Mouse (Mus musculus): ENCODE measurements around the gene Il1rl1.

Il1rl1 gene

GRCm38 (mm10) chr1:40439504-40439903 lies 10.1 kb downstream of the Il1rl1 start:
- DNase-seq, result no peak

DNA sequence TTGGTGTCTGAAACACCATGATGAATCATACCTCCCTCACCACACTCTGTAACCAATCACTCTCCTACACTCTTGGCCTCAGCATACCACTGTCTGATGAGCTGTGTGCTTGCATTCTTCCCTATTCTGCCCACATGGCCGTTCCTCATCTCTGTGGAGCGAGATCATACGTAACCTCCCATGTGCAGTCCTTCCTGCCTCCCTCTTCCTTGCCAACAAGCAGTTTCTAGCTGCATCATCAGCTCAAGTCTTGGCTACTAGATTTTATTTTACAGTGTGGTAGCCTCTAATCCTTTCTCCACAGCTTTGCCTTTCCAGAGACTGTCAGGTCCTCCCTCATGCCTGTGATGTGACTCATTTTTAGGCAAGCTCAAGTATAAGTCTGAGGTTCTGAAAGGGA lies 15.4 kb downstream of the Il1rl1 start:
- no peak for DNase-seq

GRCm38 (mm10) chr1:40465477-40466430 lies 36.4 kb downstream of the Il1rl1 start, which contains the start of gene Il18r1:
Gene Il18r1 (plus strand): TSS chr1:40465552.
- DNase-seq, result peak; percentile 82

- no peak for DNase-seq
These were observed 37.9 kb downstream of the Il1rl1 start for GRCm38 (mm10) chr1:40467306-40467705.

- no peak for DNase-seq
These were observed 39.4 kb downstream of the Il1rl1 start for GRCm38 (mm10) chr1:40468805-40469204.

- no peak for DNase-seq
These were observed 40.5 kb downstream of the Il1rl1 start for GRCm38 (mm10) chr1:40469900-40470299.

GRCm38 (mm10) chr1:40472401-40472800 lies 43.0 kb downstream of the Il1rl1 start:
- DNase-seq, result no peak

DNA sequence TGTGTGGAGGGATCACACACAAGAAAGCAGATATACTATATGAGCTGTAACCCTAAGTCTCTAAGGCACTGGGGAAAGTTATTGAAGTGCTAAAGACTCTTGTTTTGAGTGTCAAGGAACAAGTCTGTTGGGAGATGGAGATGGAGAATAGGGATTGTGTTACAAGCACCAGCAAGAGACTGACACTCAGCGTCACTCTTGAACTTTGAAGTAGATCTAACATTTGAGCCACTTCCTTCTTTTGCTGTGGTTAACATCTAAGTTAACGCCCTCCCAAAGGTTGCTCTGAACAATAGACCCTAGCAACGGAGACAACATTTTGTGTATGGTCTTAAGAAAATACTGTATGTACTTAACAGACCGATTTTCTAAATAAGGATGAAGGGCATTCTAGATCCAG lies 44.3 kb downstream of the Il1rl1 start:
- no peak for DNase-seq

DNA sequence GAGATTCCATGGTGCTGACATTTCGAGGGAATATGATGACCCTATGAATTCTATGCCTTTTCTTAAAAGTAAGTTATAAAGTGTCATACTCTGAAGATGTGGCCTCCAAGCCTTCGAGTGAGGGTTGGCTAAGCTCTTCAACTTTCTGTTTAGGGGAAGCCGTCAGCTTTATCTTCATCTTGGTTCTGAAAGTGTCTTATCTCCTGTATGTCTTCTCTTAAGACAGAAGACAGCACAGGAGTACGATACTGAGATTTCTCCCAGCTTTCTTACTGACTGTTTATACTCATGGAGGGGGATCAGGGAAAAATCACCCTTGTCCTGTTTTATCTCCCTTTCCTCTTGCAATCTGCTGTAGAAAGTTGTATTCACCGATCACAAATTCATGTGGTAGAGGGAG lies 45.0 kb downstream of the Il1rl1 start:
- DNase-seq, result no peak

DNA sequence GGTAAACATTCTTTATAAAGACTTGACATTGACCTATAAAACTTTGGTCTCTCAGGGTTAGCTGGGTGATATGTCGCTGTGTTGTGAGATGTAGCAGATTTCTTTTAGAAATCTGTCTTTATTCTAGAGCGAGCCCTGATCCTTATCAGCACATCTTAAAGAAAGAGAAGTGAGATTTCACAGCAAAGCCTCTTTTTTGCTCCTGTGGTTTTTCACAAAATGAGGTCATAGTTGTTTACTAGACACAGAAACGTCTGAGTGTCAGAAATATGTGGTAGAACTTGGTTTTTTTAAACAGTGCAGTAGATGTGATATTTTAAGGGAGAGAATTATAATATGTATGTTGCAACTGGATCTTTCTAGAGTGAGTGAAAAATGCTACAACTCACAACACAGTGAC lies 46.3 kb downstream of the Il1rl1 start:
- no peak for DNase-seq

- DNase-seq, result peak; percentile 19
These were observed 47.4 kb downstream of the Il1rl1 start for GRCm38 (mm10) chr1:40476756-40477155.

GRCm38 (mm10) chr1:40479505-40479923 lies 50.1 kb downstream of the Il1rl1 start:
- peak; percentile 50 for DNase-seq

DNA sequence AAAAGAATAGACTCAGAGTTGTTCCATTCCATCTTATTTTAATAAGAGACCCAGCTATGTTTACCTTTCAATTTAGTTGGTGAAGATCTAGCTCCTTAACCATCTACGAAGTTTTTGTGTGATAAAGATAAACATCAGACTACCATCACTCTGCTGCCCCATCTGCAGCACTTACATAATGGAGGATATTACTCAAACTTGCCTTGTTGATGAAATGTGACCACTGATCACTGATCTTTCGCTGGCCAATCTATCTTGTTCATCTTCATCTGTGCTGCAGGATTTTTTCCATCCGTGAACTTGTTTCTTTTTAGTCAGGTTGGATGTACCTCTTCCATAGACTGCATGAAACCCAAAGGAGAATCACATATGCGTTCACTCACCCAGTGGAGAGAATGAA lies 65.2 kb downstream of the Il1rl1 start:
- no peak for DNase-seq

GRCm38 (mm10) chr1:40499708-40500107 lies 70.3 kb downstream of the Il1rl1 start:
- no peak for DNase-seq

- no peak for DNase-seq
These were observed 71.8 kb downstream of the Il1rl1 start for GRCm38 (mm10) chr1:40501126-40501525.

DNA sequence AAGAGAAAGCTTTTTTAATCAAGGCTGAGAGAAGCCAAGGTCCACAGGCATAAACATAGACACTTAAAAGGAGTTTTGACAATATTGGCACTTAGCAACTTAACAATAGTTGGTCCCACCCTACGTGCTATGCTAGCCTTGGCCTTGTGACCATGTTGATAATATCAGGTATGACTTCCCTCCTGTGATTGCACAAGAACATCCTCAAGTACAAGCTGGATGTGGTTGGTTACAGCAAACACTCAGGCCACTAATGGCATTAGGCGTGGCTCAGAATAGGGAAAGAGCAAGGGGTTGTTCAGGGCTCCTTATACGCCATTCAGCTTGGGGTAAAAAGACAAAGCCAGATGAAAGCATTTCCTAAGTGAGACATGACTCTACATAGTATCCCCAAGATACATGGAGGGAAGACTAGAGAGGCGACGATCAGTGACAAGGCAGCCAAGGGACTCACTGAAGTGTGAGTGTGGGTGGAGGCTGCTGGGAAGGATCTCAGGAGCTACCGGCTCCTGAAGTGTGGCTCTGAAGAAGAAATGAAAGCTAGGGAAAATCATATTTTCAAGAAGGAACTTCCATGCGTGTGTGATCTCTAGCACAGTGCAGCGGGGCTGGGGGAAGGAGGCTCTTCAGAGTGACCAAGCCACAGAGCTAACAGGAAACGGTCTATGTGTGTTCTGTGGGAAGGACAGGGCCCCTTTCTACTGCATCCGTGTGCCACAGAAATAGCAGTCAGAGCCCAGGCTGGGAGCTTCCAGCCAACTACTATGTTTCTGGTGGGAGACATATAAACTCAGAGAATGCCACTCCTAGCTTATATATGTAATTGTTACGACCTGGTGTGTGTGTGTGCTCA lies 72.4 kb downstream of the Il1rl1 start:
- DNase-seq, result no peak

DNA sequence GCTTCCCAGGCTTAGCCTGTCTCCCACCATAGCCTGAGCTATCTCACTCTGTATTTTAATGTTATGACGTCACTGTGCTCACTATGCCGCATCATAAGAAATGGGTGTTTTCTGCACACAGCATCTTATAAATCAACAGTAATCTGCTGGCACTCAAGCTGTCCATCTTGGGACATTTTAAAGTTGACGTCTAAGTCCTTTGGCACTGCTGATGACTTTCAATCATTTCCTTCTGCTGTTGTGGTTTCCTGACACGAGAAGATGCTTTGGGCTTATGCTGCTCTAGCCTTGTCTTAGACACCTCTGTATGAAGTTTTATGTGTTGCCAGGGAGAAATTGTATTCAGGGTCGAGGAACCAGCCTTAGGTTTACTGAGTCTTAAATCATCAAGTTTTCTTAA lies 75.2 kb downstream of the Il1rl1 start:
- DNase-seq, result no peak

Measured in thymus, postnatal 4 days (tissue).